Mouse (Mus musculus) liver, embryonic 16.5 days (tissue): ENCODE measurements around the gene Ints2. TPM values are rescaled to one million over a fixed set of nuclear protein-coding genes. Genes with fewer than 3 reads are reported as not detected.

ENCODE experiments used
- ATAC-seq: fragments of 200-750 bp; cut with Nextera tagmentation; 2 replicates; pipeline ENCODE4 v1.8.0; 2017; ENCODE audit warnings: low read depth, mild to moderate bottlenecking, moderate number of reproducible peaks, moderate library complexity
- H3K27ac ChIP-seq: fragments of 300-500 bp; sonication (generic); 2 replicates; pipeline ENCODE4 v1.5.1; 2014; ENCODE audit warnings: mild to moderate bottlenecking, low read length
- H3K27me3 ChIP-seq: fragments of 300-500 bp; sonication (generic); 2 replicates; pipeline ENCODE4 v1.6.1; 2014; ENCODE audit warnings: low read depth, low read length, mixed read lengths; ENCODE audit not compliant: control insufficient read depth, insufficient read depth
- H3K36me3 ChIP-seq: fragments of 300-500 bp; sonication (generic); 2 replicates; pipeline ENCODE4 v1.6.1; 2014; ENCODE audit warnings: mild to moderate bottlenecking; ENCODE audit not compliant: control insufficient read depth, insufficient read depth
- H3K4me1 ChIP-seq: fragments of 300-500 bp; sonication (generic); 2 replicates; pipeline ENCODE4 v1.6.1; 2014; ENCODE audit warnings: low read depth, low read length, mixed read lengths; ENCODE audit not compliant: control insufficient read depth
- H3K4me2 ChIP-seq: fragments of 300-500 bp; sonication (generic); 2 replicates; pipeline ENCODE4 v1.6.1; 2014; ENCODE audit warnings: low read depth, low read length, mixed read lengths
- H3K4me3 ChIP-seq: fragments of 300-500 bp; sonication (generic); 2 replicates; pipeline ENCODE4 v1.5.1; 2014; ENCODE audit warnings: low read depth, mild to moderate bottlenecking, low read length
- H3K9ac ChIP-seq: fragments of 300-500 bp; sonication (generic); 2 replicates; pipeline ENCODE4 v1.6.1; 2014; ENCODE audit warnings: low read depth, low read length
- H3K9me3 ChIP-seq: fragments of 300-500 bp; sonication (generic); replicated peaks from 2 replicates; pipeline ENCODE4 v1.6.1; 2016; ENCODE audit warnings: low read length; ENCODE audit not compliant: control insufficient read depth
- WGBS: fragments of 180-500 bp; shearing (Covaris S2); extraction: QIAGEN DNeasy Blood & Tissue Kit; methylation state at CpG from one replicate; pipeline ENCODE4 v1.1.7; 2014; ENCODE audit not compliant: insufficient replicate concordance; 5-methylcytosine and 5-hydroxymethylcytosine counted together
- polyA plus RNA-seq: library from polyadenylated mRNA; unstranded; fragments of >200 nt; fragmentation: Nextera tagmentation; extraction: Ambion mirVana; gene quantifications from 2 replicates; pipeline ENCODE4 v1.2.1, GENCODE M21; 2015

Ints2 gene
- polyA plus RNA-seq, 1 experiment from 2014 or later, result 9.6 TPM

DNA sequence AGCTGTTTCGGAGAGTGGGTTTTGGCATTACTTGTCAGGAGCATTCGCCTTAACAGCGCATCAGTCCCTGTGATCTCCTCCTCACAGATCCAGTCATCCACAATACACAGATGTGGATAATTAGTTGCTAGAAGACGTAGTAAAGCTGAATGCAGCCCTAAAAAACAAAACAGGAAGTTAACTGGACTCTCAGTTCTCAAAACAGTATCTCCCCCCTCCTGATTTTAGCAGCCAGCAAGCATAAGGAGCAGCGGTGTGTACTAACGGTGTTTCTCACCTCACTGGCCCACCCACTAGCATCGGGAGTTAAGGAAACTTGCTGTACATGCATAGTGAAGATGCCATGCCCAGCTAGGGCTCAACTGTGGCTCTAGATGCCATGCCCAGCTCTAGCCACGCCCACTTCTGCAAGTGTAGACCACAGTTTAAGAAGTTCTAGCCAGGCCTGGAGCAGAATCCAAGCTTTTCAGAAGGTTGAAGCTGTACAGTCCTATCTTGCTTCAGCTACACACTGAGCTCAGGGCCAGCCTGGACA is 30.7 kb downstream of the Ints2 start:
- no peak overlapping the region for H3K4me3 ChIP-seq
- no peak overlapping the region for H3K9ac ChIP-seq
- WGBS, result 76% methylated on average over 8 of the region's 8 CpGs
- no peaks in the 10 kb centered on the region for H3K9me3 ChIP-seq
- H3K27ac ChIP-seq, result no peak overlapping the region
- no peaks in the 10 kb centered on the region for H3K4me1 ChIP-seq
- H3K4me2 ChIP-seq, result no peak overlapping the region
- ATAC-seq, result no peak
- H3K27me3 ChIP-seq, result no peaks in the 10 kb centered on the region
- H3K36me3 ChIP-seq, result peaks cover 11% of the 10 kb centered on the region

DNA sequence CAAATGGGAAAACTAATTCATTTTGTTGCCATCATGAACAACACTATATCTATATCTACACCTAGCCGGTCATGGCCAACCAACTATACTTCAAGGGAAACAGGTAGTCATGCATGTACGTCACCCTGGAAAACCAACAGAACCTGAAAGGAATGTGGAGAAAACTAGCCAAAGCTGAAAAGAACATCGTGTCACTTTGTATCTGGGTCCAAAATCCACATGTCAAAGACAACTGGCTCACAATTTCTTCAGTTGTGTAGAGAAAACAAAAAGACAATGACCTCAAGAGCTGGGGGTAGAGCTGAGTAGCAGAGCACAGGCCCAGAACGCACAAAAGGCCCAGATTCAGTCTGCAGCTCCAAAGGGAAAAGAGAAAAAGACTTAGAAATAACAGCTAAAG is 31.6 kb downstream of the Ints2 start:
- H3K4me2 ChIP-seq, result no peak overlapping the region
- H3K4me3 ChIP-seq, result no peak overlapping the region
- ATAC-seq, result no peak
- WGBS, result 83% methylated on average over 4 of the region's 4 CpGs
- H3K4me1 ChIP-seq, result no peaks in the 10 kb centered on the region
- peaks cover 4% of the 10 kb centered on the region; the same call in 1 of the 2 replicates for H3K36me3 ChIP-seq
- no peaks in the 10 kb centered on the region for H3K9me3 ChIP-seq
- H3K27me3 ChIP-seq, result no peaks in the 10 kb centered on the region
- no peak overlapping the region for H3K9ac ChIP-seq
- no peak overlapping the region for H3K27ac ChIP-seq

DNA sequence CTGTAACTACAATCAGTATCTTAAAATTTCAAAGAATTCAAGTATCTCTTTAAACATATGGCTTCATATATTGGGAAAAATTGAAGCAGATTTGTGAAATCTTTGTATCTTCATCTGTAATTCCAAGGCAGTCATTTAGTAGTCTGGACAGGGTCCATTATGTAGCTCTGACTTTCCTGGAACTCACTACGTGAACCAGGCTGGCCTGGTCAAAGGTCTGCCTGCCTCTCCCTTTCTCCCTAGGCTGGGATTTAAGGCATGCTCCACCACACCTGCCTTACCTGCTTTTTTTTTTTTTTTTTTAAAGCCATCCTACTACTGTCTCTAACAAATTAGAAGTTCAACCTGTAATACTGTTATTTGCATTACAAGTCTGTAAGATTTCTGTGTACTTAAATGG is 45.6 kb downstream of the Ints2 start:
- no peak overlapping the region for H3K4me2 ChIP-seq
- no peak overlapping the region for H3K9ac ChIP-seq
- H3K4me1 ChIP-seq, result no peaks in the 10 kb centered on the region; the same call in 1 of the 2 replicates
- H3K27ac ChIP-seq, result no peak overlapping the region
- peaks cover 40% of the 10 kb centered on the region for H3K36me3 ChIP-seq
- no peaks in the 10 kb centered on the region for H3K27me3 ChIP-seq
- no peak for ATAC-seq
- no peaks in the 10 kb centered on the region for H3K9me3 ChIP-seq
- WGBS, result 61% methylated on average over 1 of the region's 1 CpGs
- H3K4me3 ChIP-seq, result no peak overlapping the region

DNA sequence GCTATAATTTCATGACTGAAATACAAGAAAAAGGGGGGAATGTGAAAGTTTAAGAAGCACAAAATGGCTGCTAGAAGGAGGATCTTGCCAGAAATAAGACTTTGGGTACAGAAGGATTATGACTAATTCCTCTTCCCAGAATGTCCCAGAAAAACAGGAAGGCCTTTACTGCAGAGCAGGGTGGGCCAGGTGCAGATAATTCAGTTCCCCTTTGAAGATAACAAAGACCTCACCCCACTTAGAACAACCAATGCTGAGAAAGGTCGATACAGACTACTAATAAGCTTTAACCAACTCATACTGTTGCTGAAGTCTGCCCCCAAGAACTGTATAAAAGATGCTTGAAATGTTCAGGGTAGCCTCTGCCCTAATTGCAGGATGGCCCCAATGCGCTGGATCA is 48.3 kb downstream of the Ints2 start:
- Histone ChIP-seq H3K4me2 (no peak overlapping the region), H3K4me3 (no peak overlapping the region), H3K27me3 (no peaks in the 10 kb centered on the region), H3K9me3 (no peaks in the 10 kb centered on the region), H3K27ac (no peak overlapping the region), H3K36me3 (peaks cover 52% of the 10 kb centered on the region), H3K9ac (no peak overlapping the region), H3K4me1 (no peaks in the 10 kb centered on the region; the same call in 1 of the 2 replicates)
- WGBS, result 76% methylated on average over 2 of the region's 2 CpGs
- no peak for ATAC-seq

DNA sequence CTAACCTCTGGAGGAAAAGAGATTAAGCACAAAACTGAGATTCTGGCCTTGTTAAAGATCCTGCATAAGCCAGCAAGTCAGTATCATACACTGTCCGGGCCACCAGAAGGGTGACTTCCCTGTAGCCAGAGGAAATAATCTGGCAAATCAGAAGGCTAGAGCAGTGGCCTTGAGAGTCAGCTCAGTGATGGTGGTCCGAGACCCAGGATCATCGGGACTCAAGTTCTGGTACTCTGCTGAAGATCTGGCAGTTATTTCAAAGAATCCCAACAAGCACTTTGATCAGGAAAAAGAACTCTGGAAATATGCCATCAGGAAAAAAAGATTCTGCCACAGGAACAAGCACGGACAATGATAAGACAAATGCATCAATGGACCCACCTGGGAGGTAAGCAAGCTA is 51.5 kb downstream of the Ints2 start:
- Histone ChIP-seq H3K36me3 (peaks cover 48% of the 10 kb centered on the region), H3K4me1 (peaks cover 9% of the 10 kb centered on the region), H3K27me3 (no peaks in the 10 kb centered on the region), H3K27ac (no peak overlapping the region), H3K4me3 (no peak overlapping the region), H3K9me3 (no peaks in the 10 kb centered on the region), H3K9ac (no peak overlapping the region), H3K4me2 (no peak overlapping the region)
- WGBS, result 90% methylated on average over 4 of the region's 4 CpGs
- no peak for ATAC-seq

DNA sequence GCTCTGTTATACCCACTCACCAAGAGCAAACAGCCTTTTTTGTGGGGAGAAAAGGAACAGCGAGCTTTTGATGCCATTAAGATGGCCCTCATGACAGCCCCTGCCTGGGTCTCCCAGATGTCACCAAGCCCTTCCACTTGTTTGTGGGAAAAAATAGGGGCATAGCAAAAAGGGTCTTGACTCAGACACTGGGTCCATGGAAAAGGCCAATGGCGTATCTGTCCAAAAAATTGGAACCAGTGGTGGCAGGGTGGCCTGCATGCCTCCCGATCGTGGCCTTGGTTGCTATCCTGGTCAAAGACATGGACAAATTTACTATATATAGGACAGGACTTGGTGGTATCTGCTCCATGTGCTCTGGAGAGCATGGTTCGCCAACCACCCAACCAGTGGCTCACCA is 52.3 kb downstream of the Ints2 start:
- peaks cover 48% of the 10 kb centered on the region for H3K36me3 ChIP-seq
- WGBS, result 86% methylated on average over 5 of the region's 5 CpGs
- H3K9me3 ChIP-seq, result no peaks in the 10 kb centered on the region
- H3K9ac ChIP-seq, result no peak overlapping the region
- H3K4me3 ChIP-seq, result no peak overlapping the region
- H3K27ac ChIP-seq, result no peak overlapping the region
- H3K4me2 ChIP-seq, result no peak overlapping the region
- H3K4me1 ChIP-seq, result peaks cover 11% of the 10 kb centered on the region
- ATAC-seq, result no peak
- no peaks in the 10 kb centered on the region for H3K27me3 ChIP-seq

DNA sequence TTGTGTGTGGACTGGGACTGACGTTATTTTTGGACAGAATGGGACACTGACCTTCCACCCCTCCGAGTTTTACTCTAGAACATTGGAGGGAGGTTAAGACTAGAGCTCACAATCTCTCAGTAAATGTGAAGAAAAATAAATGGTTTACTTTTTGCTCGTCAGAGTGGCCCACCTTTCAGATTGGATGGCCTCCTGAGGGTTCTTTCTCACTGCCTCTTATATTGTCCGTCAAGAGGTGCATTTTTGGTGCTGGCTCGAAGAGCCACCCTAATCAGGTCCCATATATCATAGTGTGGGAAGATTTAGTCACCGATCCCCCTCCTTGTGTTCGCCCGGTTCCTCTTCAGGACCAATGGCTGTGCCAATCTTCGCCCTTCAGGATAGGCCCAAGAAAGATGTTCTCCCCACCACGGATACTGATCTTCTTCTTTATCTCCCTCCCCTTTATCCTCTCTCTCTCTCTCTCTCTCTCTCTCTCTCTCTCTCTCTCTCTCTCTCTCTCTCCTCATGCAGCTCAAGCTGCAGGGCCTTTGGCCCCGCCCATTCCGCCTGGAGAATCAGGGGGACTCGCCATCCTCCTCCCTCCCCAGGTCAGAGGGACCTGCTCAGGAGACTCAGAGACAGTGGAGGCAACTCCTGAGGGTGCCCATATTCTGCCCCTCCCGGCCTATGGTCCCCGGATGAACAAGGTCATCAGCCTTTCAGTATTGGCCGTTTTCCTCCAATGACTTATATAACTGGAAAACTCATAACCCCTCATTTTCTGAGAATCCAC is 55.3 kb downstream of the Ints2 start:
- Histone ChIP-seq H3K4me2 (peak overlapping the region; percentile 78), H3K27me3 (no peaks in the 10 kb centered on the region), H3K36me3 (peaks cover 28% of the 10 kb centered on the region), H3K4me1 (peaks cover 15% of the 10 kb centered on the region), H3K4me3 (peak overlapping the region; percentile 92), H3K9me3 (no peaks in the 10 kb centered on the region), H3K9ac (peak overlapping the region; percentile 88), H3K27ac (peak overlapping the region; percentile 88)
- ATAC-seq, result no peak
- WGBS, result 22% methylated on average over 16 of the region's 16 CpGs

DNA sequence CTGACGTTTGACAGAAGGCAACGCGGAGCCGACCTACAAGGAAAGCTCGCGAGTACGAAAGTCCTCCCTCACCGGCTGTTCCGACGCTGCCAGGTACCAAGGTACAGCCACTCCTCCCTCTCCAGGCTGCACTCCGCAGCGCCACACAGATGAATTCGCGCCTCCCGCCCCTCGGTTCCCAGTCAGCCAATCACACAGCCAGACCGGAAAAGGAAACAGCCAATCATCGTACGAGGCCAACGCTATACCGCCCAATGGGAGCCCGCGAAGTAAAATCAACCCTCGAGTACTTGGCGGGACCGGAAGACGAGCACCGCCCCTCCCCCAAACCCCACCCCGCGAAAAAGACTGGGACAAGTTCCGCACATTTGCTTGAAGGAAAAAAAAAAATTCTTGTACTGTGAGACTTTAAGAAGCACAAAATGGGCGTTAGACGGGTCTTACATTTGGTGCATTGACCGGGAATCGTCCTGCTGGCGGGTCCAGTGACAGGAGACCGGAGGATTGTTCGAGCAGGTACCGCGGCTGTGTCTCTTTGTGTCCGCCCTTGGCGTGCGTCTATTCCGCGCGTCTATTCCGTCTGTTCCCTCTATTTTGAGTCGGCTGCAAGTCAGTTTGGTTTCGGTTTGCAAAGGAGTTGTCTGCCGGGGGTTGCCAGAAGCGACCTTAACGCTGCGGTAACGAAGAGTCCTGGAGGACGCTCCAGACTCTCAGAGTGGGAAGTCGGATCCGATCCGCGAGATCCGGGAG is 56.2 kb downstream of the Ints2 start, which contains the start of gene Brip1:
Brip1 (minus strand) TSS at position 157 of the 750 bp plus-strand sequence.
- Histone ChIP-seq H3K4me1 (peaks cover 15% of the 10 kb centered on the region), H3K9me3 (no peaks in the 10 kb centered on the region), H3K4me2 (peak within 1 kb of the TSS; percentile 90), H3K27ac (peak within 1 kb of the TSS; percentile 88), H3K4me3 (peak within 1 kb of the TSS; percentile 92), H3K27me3 (no peaks in the 10 kb centered on the region), H3K9ac (peak within 1 kb of the TSS; percentile 88), H3K36me3 (peaks cover 21% of the 10 kb centered on the region)
- under 1% methylated on average over 60 of the region's 60 CpGs for WGBS
- ATAC-seq, result peak; percentile 98
